Mouse (Mus musculus) induced T-regulatory cell, adult 2 months (primary cell): ENCODE measurements around the gene Prss2.

Experiments
- DNase-seq: peaks from one replicate; pipeline ENCODE4 v3.0.0-alpha.2; 2012; ENCODE audit warnings: low read depth

Gene Prss2

GRCm38 (mm10) chr6:41554295-41555169 is 32.9 kb downstream of the Prss2 start:
- peak; percentile 97 for DNase-seq

- peak; percentile 82 for DNase-seq
Observed at GRCm38 (mm10) chr6:41556389-41556788, 34.8 kb downstream of the Prss2 start.

- peak; percentile 73 for DNase-seq
Observed at GRCm38 (mm10) chr6:41557468-41557867, 35.9 kb downstream of the Prss2 start.

GRCm38 (mm10) chr6:41558271-41558670 is 36.7 kb downstream of the Prss2 start:
- peak; percentile 85 for DNase-seq

- peak; percentile 66 for DNase-seq
Observed at GRCm38 (mm10) chr6:41559331-41559730, 37.7 kb downstream of the Prss2 start.

GRCm38 (mm10) chr6:41560273-41560672 is 38.7 kb downstream of the Prss2 start:
- peak; percentile 21 for DNase-seq

- peak; percentile 27 for DNase-seq
Observed at GRCm38 (mm10) chr6:41562598-41562997, 41.0 kb downstream of the Prss2 start.

- peak; percentile 49 for DNase-seq
Observed at GRCm38 (mm10) chr6:41563104-41563951, 41.7 kb downstream of the Prss2 start.

GRCm38 (mm10) chr6:41565261-41565660 is 43.7 kb downstream of the Prss2 start:
- no peak for DNase-seq

GRCm38 (mm10) chr6:41566965-41567364 is 45.4 kb downstream of the Prss2 start:
- peak; percentile 24 for DNase-seq

- DNase-seq: no peak
Observed at GRCm38 (mm10) chr6:41569078-41569477, 47.5 kb downstream of the Prss2 start.
